Mouse (Mus musculus): Measurements from ENCODE around the gene Nxt1. TPM values are rescaled to one million over a fixed set of nuclear protein-coding genes. Genes with fewer than 3 reads are reported as not detected.

Nxt1 gene
- 43.8 and 68.5 TPM in 2 replicates for polyA plus RNA-seq (2012; rRNA removed)

DNA sequence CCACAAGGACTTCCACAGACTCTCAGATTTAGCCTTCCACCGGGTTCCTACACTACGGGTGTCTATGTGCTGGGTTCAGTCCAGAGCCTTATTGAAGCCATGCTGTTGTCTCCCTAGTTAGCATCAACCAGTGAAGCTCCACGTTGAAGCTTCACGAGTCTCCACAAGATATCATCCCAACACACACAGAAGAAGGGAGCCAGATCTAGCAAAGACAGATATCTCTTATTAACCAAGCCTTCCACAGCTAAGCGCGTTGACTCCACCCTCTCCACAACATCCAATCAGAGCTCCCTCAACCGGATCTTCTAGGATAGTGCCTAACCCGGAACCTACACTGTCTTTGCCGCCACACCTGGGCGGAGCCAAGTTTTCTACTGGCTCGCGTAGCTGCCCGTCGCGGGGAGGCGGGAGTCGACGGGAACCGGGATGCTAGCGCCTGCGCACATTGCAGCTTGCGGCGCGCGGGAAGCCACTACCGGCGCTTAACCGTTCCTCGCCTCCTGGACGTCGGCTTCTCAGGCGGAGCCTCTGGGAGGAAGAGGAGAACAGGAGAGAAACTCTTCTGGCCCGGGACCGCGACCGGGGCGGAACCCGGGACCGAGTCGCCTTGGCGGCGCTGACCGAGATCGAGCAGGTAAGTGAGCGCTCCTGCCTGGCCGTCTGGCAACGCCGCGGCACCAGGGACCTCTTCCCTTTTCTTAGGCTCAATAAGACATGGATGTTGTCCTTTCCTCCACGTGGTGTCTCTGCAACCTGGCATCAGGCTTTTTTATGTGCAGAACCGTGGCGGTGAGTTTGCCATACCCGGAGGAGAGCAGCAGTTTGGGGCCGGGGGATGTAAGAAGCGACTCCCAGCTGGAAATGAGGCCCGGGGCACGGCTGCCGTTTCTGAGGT lies at the start of gene Nxt1:
Gene Nxt1 (plus strand): TSS at position 403 of the 898 bp plus-strand sequence.
- peak; percentile 99 for DNase-seq (ENCODE audit: low read depth)
- TF ChIP-seq POLR2A (IDR thresholded peaks at IDR 0.05; ENCODE audit: borderline replicate concordance, extremely low read depth, insufficient read depth, insufficient read length, poor library complexity, severe bottlenecking) (no peak; the same call in 1 of the 2 replicates), CTCF (IDR thresholded peaks at IDR 0.05; ENCODE audit: borderline replicate concordance, extremely low read depth, insufficient read depth, insufficient read length) (no peak)

DNA sequence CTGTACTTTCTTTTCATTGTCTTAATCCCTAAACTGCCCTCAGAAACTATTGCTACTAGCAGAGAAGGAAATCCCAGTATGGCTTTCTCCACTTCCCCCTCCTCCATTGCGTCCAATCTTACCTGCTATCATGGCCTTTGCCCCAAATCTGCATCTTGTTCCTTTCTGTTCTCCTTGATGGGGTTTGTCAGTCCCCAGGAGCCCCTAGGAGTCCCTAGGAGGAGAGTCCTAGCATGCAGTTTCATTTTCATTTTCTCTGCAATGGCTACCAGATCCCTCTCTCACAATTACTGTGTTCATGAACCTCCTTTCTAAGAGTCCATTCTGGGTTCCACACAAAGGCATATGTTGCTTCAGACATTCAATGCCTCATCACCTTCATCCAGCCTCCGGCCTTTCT lies 49.3 kb upstream of the Nxt1 start:
- no peak for DNase-seq (ENCODE audit: low read depth)
- TF ChIP-seq POLR2A (IDR thresholded peaks at IDR 0.05; ENCODE audit: borderline replicate concordance, extremely low read depth, insufficient read depth, insufficient read length, poor library complexity, severe bottlenecking), result no peak
- no peak for TF ChIP-seq CTCF (IDR thresholded peaks at IDR 0.05; ENCODE audit: borderline replicate concordance, extremely low read depth, insufficient read depth, insufficient read length)

DNA sequence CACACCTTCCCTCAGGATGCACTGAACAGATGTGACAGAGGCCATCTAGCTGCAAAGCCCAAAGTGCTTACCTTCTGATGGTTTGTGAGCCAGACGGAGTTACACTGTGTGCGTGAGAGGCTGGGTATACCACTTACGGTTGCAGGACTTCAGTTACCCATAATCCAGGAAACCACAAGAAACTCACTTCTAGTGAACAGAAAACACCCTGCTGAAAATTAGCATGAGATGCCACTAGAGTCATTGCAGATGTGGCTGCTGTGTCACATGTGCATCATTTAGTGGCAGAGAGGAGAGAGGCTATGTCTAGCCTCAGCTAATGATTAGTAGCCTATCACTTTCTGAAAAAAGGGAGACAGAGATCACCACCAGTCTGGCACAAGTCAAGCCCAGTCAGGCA lies 47.9 kb upstream of the Nxt1 start:
- TF ChIP-seq CTCF (IDR thresholded peaks at IDR 0.05; ENCODE audit: borderline replicate concordance, extremely low read depth, insufficient read depth, insufficient read length) (no peak), POLR2A (IDR thresholded peaks at IDR 0.05; ENCODE audit: borderline replicate concordance, extremely low read depth, insufficient read depth, insufficient read length, poor library complexity, severe bottlenecking) (no peak)
- no peak for DNase-seq (ENCODE audit: low read depth)

DNA sequence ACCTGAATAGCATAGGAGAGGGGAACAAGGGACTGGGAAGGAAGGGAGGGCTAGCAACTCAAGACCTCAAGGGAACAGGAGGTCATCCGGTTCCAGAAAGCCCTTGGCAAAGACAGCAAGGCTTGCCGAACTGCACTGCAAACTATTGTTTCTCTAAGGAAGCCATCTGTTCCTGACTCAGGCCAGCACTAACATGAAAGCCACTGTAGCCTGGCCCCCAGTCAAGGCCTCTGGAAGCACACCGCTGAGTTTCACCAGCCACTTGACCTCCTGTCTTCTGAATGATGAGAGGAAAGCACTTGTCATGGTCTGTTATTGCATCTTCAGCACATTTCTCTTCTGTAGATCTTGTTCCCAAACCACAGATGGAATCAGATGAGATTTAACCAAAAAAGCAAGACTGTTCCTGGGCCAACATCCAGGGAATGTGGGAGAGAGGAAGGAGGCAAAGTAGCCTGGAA lies 45.4 kb upstream of the Nxt1 start:
- no peak for TF ChIP-seq POLR2A (IDR thresholded peaks at IDR 0.05; ENCODE audit: borderline replicate concordance, extremely low read depth, insufficient read depth, insufficient read length, poor library complexity, severe bottlenecking)
- TF ChIP-seq CTCF (IDR thresholded peaks at IDR 0.05; ENCODE audit: borderline replicate concordance, extremely low read depth, insufficient read depth, insufficient read length), result no peak
- peak; percentile 12 for DNase-seq (ENCODE audit: low read depth)

DNA sequence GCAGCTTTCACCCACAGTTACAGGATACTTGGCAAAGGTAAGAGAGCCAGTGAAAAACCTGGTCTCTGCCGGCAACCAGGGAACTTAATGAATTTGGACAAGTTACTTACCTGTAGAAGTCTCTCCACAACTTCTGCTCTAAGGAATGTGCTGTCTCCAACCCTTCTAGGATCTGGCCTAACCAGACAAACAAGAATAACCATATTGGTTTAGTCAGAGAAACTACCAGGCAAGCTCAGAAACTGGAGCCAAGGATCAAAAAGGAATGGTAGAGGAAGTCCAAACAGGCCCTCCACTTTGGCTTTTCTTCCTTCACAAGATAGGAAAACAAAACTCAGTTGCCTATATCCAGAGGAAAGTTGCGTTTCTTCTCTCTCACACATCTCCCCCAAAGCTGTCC lies 41.4 kb upstream of the Nxt1 start:
- TF ChIP-seq POLR2A (IDR thresholded peaks at IDR 0.05; ENCODE audit: borderline replicate concordance, extremely low read depth, insufficient read depth, insufficient read length, poor library complexity, severe bottlenecking), result no peak
- TF ChIP-seq CTCF (IDR thresholded peaks at IDR 0.05; ENCODE audit: borderline replicate concordance, extremely low read depth, insufficient read depth, insufficient read length), result no peak
- DNase-seq (ENCODE audit: low read depth), result no peak

DNA sequence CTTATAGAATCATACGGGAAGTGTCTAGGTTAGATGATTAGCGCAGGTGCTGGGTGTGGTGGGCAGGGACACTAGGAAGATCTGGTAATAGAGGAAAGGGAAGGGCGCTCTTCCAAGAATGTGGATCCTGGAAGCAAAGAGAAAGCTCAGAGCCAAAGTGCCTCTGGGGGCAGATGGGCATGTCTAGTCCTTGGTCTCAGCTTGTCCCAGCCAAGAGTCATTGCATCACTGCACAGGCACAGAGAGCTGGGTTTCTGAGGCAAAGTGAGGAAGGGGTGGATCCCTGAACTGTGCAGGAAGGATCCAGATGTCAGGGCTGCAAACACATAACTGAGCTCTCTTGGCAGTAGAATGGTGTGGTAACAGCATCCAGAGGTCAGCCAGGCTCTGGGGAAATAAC lies 40.8 kb upstream of the Nxt1 start:
- TF ChIP-seq POLR2A (IDR thresholded peaks at IDR 0.05; ENCODE audit: borderline replicate concordance, extremely low read depth, insufficient read depth, insufficient read length, poor library complexity, severe bottlenecking) (no peak), CTCF (IDR thresholded peaks at IDR 0.05; ENCODE audit: borderline replicate concordance, extremely low read depth, insufficient read depth, insufficient read length) (no peak)
- no peak for DNase-seq (ENCODE audit: low read depth)

DNA sequence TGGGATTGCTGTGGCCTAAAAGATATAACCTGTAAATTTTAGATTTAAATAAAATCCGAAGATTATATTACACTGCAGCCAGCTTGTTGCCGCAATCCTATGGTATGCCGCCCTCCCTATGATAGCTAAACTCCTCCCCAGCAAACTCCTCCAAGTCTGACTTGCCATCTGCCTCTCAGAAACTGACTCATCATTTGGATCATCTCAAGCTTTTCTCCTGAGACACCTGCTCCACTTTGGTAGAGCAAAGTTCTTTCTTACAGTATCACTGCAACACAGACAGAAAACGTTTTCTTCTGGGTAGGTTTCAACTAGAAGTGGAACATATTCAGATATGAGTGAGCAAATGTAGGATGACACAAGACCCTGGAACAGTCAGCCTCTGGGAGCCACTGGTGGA lies 37.9 kb upstream of the Nxt1 start:
- TF ChIP-seq POLR2A (IDR thresholded peaks at IDR 0.05; ENCODE audit: borderline replicate concordance, extremely low read depth, insufficient read depth, insufficient read length, poor library complexity, severe bottlenecking), result no peak
- no peak for TF ChIP-seq CTCF (IDR thresholded peaks at IDR 0.05; ENCODE audit: borderline replicate concordance, extremely low read depth, insufficient read depth, insufficient read length)
- no peak for DNase-seq (ENCODE audit: low read depth)

DNA sequence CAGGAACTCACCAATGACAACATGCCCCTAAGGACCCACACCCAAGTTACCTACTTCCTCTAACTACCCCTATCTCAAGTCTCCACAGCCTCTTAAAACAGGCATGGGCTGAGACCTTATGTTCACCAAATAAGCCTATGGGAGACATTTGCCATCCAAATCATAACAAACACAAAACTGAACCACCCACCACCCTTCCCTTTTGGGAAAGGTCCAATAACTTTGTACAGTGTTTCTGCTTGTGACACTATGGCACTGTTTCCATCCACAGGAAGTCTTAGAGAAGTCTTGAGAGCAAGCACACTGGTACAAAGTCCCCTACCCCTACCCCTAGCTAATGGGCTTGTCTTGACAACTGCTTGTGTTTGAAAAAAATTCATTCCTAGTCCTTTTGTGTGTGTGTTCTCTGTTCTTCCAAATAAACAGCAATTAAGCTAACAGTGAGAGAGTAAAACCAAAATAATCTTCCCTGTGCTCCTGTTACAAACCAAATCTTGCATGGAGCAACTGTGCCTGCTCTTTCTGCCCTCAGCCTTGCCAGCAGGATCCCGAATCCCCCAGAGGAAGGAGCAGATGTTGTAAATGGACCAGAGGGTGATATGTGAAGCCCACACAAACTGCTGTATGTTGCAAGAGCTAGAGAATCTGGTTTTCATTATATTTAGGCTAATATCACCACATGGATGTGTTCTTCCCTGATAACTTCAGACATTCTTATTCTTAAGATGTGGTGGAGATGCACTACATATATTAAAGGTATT lies 29.6 kb upstream of the Nxt1 start:
- TF ChIP-seq CTCF (IDR thresholded peaks at IDR 0.05; ENCODE audit: borderline replicate concordance, extremely low read depth, insufficient read depth, insufficient read length), result no peak
- TF ChIP-seq POLR2A (IDR thresholded peaks at IDR 0.05; ENCODE audit: borderline replicate concordance, extremely low read depth, insufficient read depth, insufficient read length, poor library complexity, severe bottlenecking), result no peak

DNA sequence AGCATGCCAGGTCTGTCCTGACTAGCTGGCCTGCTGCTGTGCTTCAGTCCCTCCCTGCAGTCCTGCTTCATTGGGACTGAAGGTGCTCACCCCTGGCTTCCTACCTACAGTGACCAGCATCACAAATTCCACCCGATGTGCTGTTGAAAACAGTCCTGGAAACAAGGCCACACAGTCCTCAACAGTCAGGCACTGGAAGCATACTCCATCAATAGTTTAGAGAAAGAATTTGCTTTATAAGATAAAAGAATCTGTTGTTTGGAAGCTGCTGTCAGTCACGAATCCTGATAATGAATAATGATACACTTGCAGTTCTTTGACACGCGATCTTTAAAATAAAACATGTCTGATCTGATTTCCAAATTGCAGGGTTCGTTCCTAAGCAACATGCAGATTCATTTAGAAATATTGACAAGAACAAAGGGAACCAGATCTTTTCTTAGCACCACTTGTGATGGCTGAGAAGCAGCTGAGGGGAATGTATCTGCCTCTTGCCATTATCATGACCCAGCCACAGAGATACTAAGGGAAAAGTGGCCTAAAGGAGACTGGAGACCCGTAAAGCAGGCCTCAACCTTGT lies 27.9 kb upstream of the Nxt1 start:
- TF ChIP-seq CTCF (IDR thresholded peaks at IDR 0.05; ENCODE audit: borderline replicate concordance, extremely low read depth, insufficient read depth, insufficient read length) (no peak), POLR2A (IDR thresholded peaks at IDR 0.05; ENCODE audit: borderline replicate concordance, extremely low read depth, insufficient read depth, insufficient read length, poor library complexity, severe bottlenecking) (no peak)
- DNase-seq (ENCODE audit: low read depth), result peak; percentile 66

More for the DNA sequence above, 29.6 kb upstream of the Nxt1 start:
- no peak for DNase-seq (ENCODE audit: low read depth)

DNA sequence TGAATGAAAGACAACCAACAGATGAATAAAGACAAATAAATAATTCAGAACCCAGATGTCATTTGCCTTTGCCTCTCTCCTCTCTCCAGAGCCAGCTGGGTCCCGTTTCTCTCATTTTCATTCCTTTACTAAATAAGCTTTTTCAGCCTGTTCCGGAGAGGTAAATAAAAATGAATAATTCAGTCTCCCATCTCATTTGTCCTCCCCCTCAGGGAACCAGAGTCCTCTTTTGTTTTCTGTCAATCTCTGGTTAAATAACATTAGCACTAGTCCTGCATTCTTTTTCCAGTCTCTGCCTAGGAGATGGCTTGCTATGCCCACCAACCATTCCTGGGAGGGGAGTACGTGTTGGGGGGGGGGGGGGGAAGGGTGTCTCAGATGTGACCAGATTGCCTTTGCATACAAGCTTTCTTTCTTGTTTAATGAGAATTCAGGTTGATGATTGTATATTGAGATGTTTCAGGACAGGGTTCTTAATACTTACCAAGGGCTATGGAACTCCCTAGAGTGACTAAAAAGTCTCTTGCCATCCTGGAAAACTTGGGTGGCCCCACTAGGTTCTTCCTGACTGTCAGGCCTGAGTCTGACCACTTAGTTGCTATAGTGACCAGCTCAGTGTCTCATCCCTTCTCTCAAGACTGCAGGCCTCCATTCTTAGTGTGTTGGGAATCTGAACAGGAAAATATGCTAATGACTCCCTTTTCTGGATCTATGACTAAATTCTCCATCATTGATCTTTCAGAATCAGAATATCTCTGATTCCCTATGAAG lies 21.6 kb upstream of the Nxt1 start:
- DNase-seq (ENCODE audit: low read depth), result peak; percentile 76
- TF ChIP-seq POLR2A (IDR thresholded peaks at IDR 0.05; ENCODE audit: borderline replicate concordance, extremely low read depth, insufficient read depth, insufficient read length, poor library complexity, severe bottlenecking) (no peak), CTCF (IDR thresholded peaks at IDR 0.05; ENCODE audit: borderline replicate concordance, extremely low read depth, insufficient read depth, insufficient read length) (no peak)

All from brain, embryonic 14.5 days (tissue).